Mouse (Mus musculus) stomach, embryonic 16.5 days (tissue): ENCODE measurements around the gene Gm17662. TPM values are rescaled to one million over a fixed set of nuclear protein-coding genes. Genes with fewer than 3 reads are reported as not detected.

Experiments
- ATAC-seq: fragments of 200-750 bp; cut with Nextera tagmentation; 2 replicates; pipeline ENCODE4 v1.8.0; 2017; ENCODE audit warnings: moderate number of reproducible peaks, moderate TSS enrichment; ENCODE audit not compliant: insufficient read depth, low FRiP score
- H3K27ac ChIP-seq: fragments of 300-500 bp; sonication (generic); 2 replicates; pipeline ENCODE4 v1.5.1; 2014; ENCODE audit warnings: low read length
- H3K27me3 ChIP-seq: fragments of 300-500 bp; sonication (generic); 2 replicates; pipeline ENCODE4 v1.6.1; 2014; ENCODE audit warnings: low read length, control low read depth, mixed read lengths; ENCODE audit not compliant: control insufficient read depth, insufficient read depth
- H3K36me3 ChIP-seq: fragments of 300-500 bp; sonication (generic); 2 replicates; pipeline ENCODE4 v1.6.1; 2014; ENCODE audit warnings: low read length; ENCODE audit not compliant: control insufficient read depth, insufficient read depth
- H3K4me1 ChIP-seq: fragments of 300-500 bp; sonication (generic); 2 replicates; pipeline ENCODE4 v1.6.1; 2014; ENCODE audit warnings: low read length, control low read depth, mixed read lengths; ENCODE audit not compliant: control insufficient read depth, insufficient read depth
- H3K4me2 ChIP-seq: fragments of 300-500 bp; sonication (generic); 2 replicates; pipeline ENCODE4 v1.6.1; 2014; ENCODE audit warnings: low read depth, low read length, mixed read lengths
- H3K4me3 ChIP-seq: fragments of 300-500 bp; sonication (generic); replicated peaks from 2 replicates; pipeline ENCODE4 v1.5.1; 2014; ENCODE audit warnings: mild to moderate bottlenecking, low read length
- H3K9ac ChIP-seq: fragments of 300-500 bp; sonication (generic); 2 replicates; pipeline ENCODE4 v1.6.1; 2014; ENCODE audit warnings: low read length
- H3K9me3 ChIP-seq: fragments of 300-500 bp; sonication (generic); replicated peaks from 2 replicates; pipeline ENCODE4 v1.6.1; 2016; ENCODE audit warnings: low read length, control low read depth; ENCODE audit not compliant: control insufficient read depth
- WGBS: fragments of 180-500 bp; shearing (Covaris S2); extraction: QIAGEN DNeasy Blood & Tissue Kit; methylation state at CpG from one replicate; pipeline ENCODE4 v1.1.7; 2014; 5-methylcytosine and 5-hydroxymethylcytosine counted together
- polyA plus RNA-seq: library from polyadenylated mRNA; unstranded; fragments of >200 nt; fragmentation: Nextera tagmentation; extraction: Ambion mirVana; gene quantifications from 2 replicates; pipeline ENCODE4 v1.2.1, GENCODE M21; 2015

Gm17662 gene
- polyA plus RNA-seq, 1 experiment from 2014 or later = not detected

- Histone ChIP-seq H3K4me2 (no peak overlapping the region), H3K27me3 (no peaks in the 10 kb centered on the region), H3K9me3 (no peaks in the 10 kb centered on the region), H3K4me3 (no peak overlapping the region), H3K4me1 (no peaks in the 10 kb centered on the region), H3K27ac (no peak overlapping the region), H3K36me3 (no peaks in the 10 kb centered on the region), H3K9ac (no peak overlapping the region)
- no peak for ATAC-seq
- 87% methylated on average over 5 of the region's 5 CpGs for WGBS
Observed at GRCm38 (mm10) chr4:104870196-104870595, 13.1 kb downstream of the Gm17662 start.

- H3K9ac ChIP-seq = no peak overlapping the region
- no peak for ATAC-seq
- 63% methylated on average over 4 of the region's 4 CpGs for WGBS
- no peaks in the 10 kb centered on the region for H3K9me3 ChIP-seq
- H3K4me2 ChIP-seq = no peak overlapping the region
- no peak overlapping the region for H3K4me3 ChIP-seq
- H3K36me3 ChIP-seq = no peaks in the 10 kb centered on the region
- no peaks in the 10 kb centered on the region for H3K27me3 ChIP-seq
- H3K27ac ChIP-seq = no peak overlapping the region
- H3K4me1 ChIP-seq = no peaks in the 10 kb centered on the region
Observed at GRCm38 (mm10) chr4:104875832-104876231, 18.7 kb downstream of the Gm17662 start.

GRCm38 (mm10) chr4:104876323-104876722 lies 19.2 kb downstream of the Gm17662 start, which contains the start of gene C8a:
TSS of gene C8a (minus strand) at chr4:104876398.
- no peaks in the 10 kb centered on the region for H3K36me3 ChIP-seq
- no peak within 1 kb of the TSS for H3K4me2 ChIP-seq
- ATAC-seq = no peak
- H3K9ac ChIP-seq = no peak within 1 kb of the TSS
- H3K9me3 ChIP-seq = no peaks in the 10 kb centered on the region
- H3K27ac ChIP-seq = no peak within 1 kb of the TSS
- no peaks in the 10 kb centered on the region for H3K27me3 ChIP-seq
- WGBS = 66% methylated on average over 3 of the region's 3 CpGs
- no peaks in the 10 kb centered on the region for H3K4me1 ChIP-seq
- no peak within 1 kb of the TSS for H3K4me3 ChIP-seq

- Histone ChIP-seq H3K4me2 (no peak overlapping the region), H3K9me3 (no peaks in the 10 kb centered on the region), H3K4me3 (no peak overlapping the region), H3K27me3 (no peaks in the 10 kb centered on the region), H3K9ac (no peak overlapping the region), H3K27ac (no peak overlapping the region), H3K4me1 (no peaks in the 10 kb centered on the region), H3K36me3 (no peaks in the 10 kb centered on the region)
- WGBS = 78% methylated on average over 9 of the region's 9 CpGs
- ATAC-seq = no peak
Observed at GRCm38 (mm10) chr4:104887486-104887885, 30.4 kb downstream of the Gm17662 start.

- WGBS = 76% methylated on average over 9 of the region's 9 CpGs
- no peak overlapping the region for H3K4me3 ChIP-seq
- H3K9me3 ChIP-seq = no peaks in the 10 kb centered on the region
- H3K4me1 ChIP-seq = no peaks in the 10 kb centered on the region
- no peak overlapping the region for H3K9ac ChIP-seq
- H3K36me3 ChIP-seq = no peaks in the 10 kb centered on the region
- no peak for ATAC-seq
- H3K4me2 ChIP-seq = no peak overlapping the region
- H3K27me3 ChIP-seq = no peaks in the 10 kb centered on the region
- no peak overlapping the region for H3K27ac ChIP-seq
Observed at GRCm38 (mm10) chr4:104888499-104889262, 31.6 kb downstream of the Gm17662 start.

- WGBS = 76% methylated on average over 7 of the region's 7 CpGs
- H3K9ac ChIP-seq = no peak overlapping the region
- no peak overlapping the region for H3K4me3 ChIP-seq
- ATAC-seq = peak; percentile 37; the same call in 1 of the 2 replicates
- H3K27ac ChIP-seq = no peak overlapping the region
- no peak overlapping the region for H3K4me2 ChIP-seq
- H3K4me1 ChIP-seq = no peaks in the 10 kb centered on the region
- no peaks in the 10 kb centered on the region for H3K36me3 ChIP-seq
- no peaks in the 10 kb centered on the region for H3K9me3 ChIP-seq
- no peaks in the 10 kb centered on the region for H3K27me3 ChIP-seq
Observed at GRCm38 (mm10) chr4:104891708-104892107, 34.6 kb downstream of the Gm17662 start.

GRCm38 (mm10) chr4:104893588-104893987 lies 36.5 kb downstream of the Gm17662 start:
- Histone ChIP-seq H3K4me3 (no peak overlapping the region), H3K27ac (no peak overlapping the region), H3K4me2 (no peak overlapping the region), H3K9me3 (no peaks in the 10 kb centered on the region), H3K27me3 (no peaks in the 10 kb centered on the region), H3K9ac (no peak overlapping the region), H3K36me3 (no peaks in the 10 kb centered on the region), H3K4me1 (no peaks in the 10 kb centered on the region)
- no peak for ATAC-seq
- WGBS = 74% methylated on average over 5 of the region's 5 CpGs

GRCm38 (mm10) chr4:104894004-104894734 lies 37.0 kb downstream of the Gm17662 start:
- no peak overlapping the region for H3K4me2 ChIP-seq
- 47% methylated on average over 13 of the region's 13 CpGs for WGBS
- no peak overlapping the region for H3K27ac ChIP-seq
- ATAC-seq = no peak
- H3K27me3 ChIP-seq = no peaks in the 10 kb centered on the region
- H3K9ac ChIP-seq = no peak overlapping the region
- no peak overlapping the region for H3K4me3 ChIP-seq
- no peaks in the 10 kb centered on the region for H3K9me3 ChIP-seq
- no peaks in the 10 kb centered on the region for H3K36me3 ChIP-seq
- H3K4me1 ChIP-seq = no peaks in the 10 kb centered on the region

- H3K9me3 ChIP-seq = no peaks in the 10 kb centered on the region
- no peak overlapping the region for H3K9ac ChIP-seq
- no peak overlapping the region for H3K27ac ChIP-seq
- no peak overlapping the region for H3K4me3 ChIP-seq
- no peak overlapping the region for H3K4me2 ChIP-seq
- no peak for ATAC-seq
- 68% methylated on average over 2 of the region's 2 CpGs for WGBS
- H3K27me3 ChIP-seq = no peaks in the 10 kb centered on the region
- no peaks in the 10 kb centered on the region for H3K4me1 ChIP-seq
- no peaks in the 10 kb centered on the region for H3K36me3 ChIP-seq
Observed at GRCm38 (mm10) chr4:104902836-104903235, 45.7 kb downstream of the Gm17662 start.
